Mouse (Mus musculus): ENCODE results near the gene Rnf26. TPM values are rescaled to one million over a fixed set of nuclear protein-coding genes. Genes with fewer than 3 reads are reported as not detected.
"Not testable (repeated sequence)": the region's sequence is repeated elsewhere in the genome, so short reads cannot be mapped to it uniquely, and the experiment has no call there.

Rnf26 gene
- polyA plus RNA-seq, 1 experiment from 2014 or later, result 13.3 TPM

DNA sequence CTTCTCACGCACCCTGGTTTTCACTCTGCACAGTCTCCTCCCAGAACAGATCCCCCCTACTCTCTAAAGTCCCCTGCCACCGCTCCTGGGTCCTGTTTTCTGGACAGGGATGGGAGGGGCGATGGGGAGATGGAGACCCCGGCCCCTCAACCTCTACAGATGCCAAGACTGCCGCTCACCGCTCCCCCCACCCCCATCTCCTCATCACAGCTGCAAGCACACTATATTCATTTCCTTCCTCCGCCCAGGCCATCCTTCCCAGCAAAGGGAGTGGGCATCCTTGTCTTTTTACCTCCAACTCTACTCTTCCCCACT is 17.9 kb upstream of the Rnf26 start:
- Histone ChIP-seq H3K27ac (no peak overlapping the region), H3K4me3 (ENCODE audit: inconsistent target) (no peak overlapping the region), H3K36me3 (ENCODE audit: inconsistent target) (no peaks in the 10 kb centered on the region), H3K79me2 (ENCODE audit: inconsistent target) (no peaks in the 10 kb centered on the region)
- WGBS (ENCODE audit: missing documents), result 39% methylated on average over 6 of the region's 7 CpGs

DNA sequence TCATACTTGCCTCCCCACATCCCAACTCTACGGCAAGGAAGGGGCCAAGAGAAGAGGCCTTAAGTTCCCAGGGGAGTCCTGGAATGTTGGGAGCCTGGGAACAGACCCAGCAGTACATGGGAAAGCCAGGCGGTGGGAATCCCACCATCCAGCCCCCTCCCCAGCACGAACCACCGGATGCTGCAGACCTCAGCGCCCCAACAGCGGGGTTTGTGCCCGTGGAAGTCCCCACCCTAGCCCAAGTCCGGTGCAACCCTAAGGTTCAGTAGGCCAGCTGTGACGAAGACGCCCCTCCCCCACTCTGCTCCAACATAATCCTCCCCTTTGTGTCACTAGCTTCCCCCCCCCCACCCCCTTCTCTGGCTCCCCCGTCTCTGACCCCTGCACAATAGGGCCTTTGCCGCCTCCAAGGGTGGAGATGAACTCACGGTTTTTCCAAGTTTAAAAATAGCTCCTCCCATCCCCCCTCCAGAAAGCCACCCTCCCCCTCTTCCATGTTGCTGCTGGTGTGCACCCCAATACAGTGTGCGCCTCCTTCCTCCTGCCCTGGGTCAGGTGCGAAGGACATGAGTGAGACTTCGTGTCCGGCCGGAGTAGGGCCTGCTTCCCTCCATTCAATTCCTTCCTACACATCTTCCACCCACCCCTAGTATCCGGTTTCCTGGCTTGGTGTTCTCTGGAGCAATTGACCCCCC is 17.4 kb upstream of the Rnf26 start:
- H3K36me3 ChIP-seq (ENCODE audit: inconsistent target), result no peaks in the 10 kb centered on the region
- no peak overlapping the region for H3K27ac ChIP-seq
- no peak overlapping the region for H3K4me3 ChIP-seq (ENCODE audit: inconsistent target)
- WGBS (ENCODE audit: missing documents), result 32% methylated on average over 16 of the region's 19 CpGs
- H3K79me2 ChIP-seq (ENCODE audit: inconsistent target), result no peaks in the 10 kb centered on the region

DNA sequence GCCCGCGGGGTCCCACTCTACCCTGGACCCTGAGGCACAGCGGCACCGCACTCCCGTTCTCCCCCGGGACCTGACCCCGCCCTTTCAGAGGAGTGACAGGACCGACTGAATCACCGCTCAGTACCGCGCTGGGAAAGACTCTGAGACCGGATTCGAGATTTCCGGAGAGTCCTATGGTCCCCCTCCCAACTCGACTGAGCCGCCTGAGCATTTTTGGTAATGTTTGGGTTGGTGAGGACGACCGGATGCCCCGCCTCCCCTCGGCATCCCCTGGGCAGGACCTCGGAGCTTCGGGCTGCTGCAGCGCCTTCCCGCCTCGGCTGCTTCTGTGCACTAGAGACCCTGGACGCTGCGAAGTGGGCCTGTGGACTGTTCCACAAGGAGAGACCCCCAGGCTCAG is 16.7 kb upstream of the Rnf26 start:
- 3% methylated on average over 27 of the region's 27 CpGs for WGBS (ENCODE audit: missing documents)

DNA sequence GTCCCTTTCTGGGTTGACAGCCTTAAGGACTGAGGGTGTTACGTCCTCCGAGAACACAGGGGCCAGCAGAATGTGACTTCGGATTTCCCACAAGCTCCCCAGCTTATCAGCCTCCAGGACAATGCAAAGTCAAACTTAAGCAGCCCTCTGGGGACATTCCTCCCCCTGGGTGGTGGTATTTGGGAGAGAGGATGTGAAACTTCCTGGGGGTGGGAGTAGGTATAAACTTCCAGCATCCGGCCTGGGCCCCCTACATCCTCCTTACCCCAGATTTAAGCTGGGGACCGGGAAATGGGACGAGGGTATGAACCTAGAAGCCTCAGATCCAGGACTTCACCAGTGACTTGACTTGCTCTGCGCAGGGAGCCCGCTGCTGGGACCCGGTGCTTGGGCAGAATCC is 16.3 kb upstream of the Rnf26 start:
- 25% methylated on average over 9 of the region's 9 CpGs for WGBS (ENCODE audit: missing documents)
- no peak overlapping the region; the same call in 1 of the 2 replicates for H3K4me3 ChIP-seq (ENCODE audit: inconsistent target)
- H3K27ac ChIP-seq, result no peak overlapping the region
- H3K36me3 ChIP-seq (ENCODE audit: inconsistent target), result no peaks in the 10 kb centered on the region
- no peaks in the 10 kb centered on the region for H3K79me2 ChIP-seq (ENCODE audit: inconsistent target)

More for the DNA sequence above, 16.7 kb upstream of the Rnf26 start:
- Histone ChIP-seq H3K79me2 (ENCODE audit: inconsistent target) (no peaks in the 10 kb centered on the region), H3K27ac (no peak overlapping the region), H3K36me3 (ENCODE audit: inconsistent target) (no peaks in the 10 kb centered on the region), H3K4me3 (ENCODE audit: inconsistent target) (no peak overlapping the region; the same call in 1 of the 2 replicates)

DNA sequence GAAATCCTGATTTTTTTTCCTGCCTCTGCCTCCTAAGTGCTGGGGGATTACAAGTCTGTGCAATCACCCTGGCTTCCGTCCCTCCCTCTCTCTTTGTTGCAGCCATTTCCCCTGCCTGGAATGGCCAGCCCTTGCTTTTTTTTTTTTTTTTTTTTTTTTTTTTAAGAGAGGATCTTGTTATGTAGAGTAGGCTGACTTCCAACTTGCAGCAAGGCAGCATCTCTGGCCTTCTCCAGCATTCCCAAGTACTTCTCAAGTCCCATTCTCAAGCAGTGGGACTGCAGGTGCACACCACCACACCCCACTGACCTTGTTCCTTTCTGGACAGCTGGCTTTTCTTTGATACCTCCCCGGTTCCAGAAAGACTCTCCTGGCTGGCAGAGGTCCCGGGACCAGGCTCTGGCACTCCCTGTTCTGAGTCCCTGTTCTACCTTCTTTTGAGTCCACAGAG is 14.1 kb upstream of the Rnf26 start:
- Histone ChIP-seq H3K27ac (no peak overlapping the region), H3K4me3 (ENCODE audit: inconsistent target) (no peak overlapping the region), H3K36me3 (ENCODE audit: inconsistent target) (no peaks in the 10 kb centered on the region), H3K79me2 (ENCODE audit: inconsistent target) (no peaks in the 10 kb centered on the region)
- 75% methylated on average over 3 of the region's 3 CpGs for WGBS (ENCODE audit: missing documents)

DNA sequence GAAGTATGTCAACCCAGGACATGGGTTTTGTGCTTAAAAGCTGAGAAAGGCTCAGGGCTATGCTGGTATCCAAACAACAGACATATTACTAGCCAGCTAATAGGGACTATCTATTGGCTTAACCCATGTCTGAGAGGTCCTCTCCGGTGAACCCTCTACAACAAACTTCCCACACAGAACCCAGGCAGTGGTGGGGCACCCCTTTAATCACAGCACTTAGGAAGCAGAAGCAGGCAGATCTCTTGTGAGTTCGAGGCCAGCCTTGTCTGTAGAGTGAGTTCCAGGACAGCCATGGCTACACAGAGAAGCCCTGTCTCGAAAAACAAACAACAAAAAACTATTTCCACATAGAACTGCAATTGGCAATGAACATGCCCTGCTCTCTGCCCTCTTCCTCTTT is 13.4 kb upstream of the Rnf26 start:
- no peaks in the 10 kb centered on the region for H3K36me3 ChIP-seq (ENCODE audit: inconsistent target)
- no peak overlapping the region for H3K27ac ChIP-seq
- H3K79me2 ChIP-seq (ENCODE audit: inconsistent target), result no peaks in the 10 kb centered on the region
- 57% methylated on average over 3 of the region's 3 CpGs for WGBS (ENCODE audit: missing documents)
- no peak overlapping the region for H3K4me3 ChIP-seq (ENCODE audit: inconsistent target)

DNA sequence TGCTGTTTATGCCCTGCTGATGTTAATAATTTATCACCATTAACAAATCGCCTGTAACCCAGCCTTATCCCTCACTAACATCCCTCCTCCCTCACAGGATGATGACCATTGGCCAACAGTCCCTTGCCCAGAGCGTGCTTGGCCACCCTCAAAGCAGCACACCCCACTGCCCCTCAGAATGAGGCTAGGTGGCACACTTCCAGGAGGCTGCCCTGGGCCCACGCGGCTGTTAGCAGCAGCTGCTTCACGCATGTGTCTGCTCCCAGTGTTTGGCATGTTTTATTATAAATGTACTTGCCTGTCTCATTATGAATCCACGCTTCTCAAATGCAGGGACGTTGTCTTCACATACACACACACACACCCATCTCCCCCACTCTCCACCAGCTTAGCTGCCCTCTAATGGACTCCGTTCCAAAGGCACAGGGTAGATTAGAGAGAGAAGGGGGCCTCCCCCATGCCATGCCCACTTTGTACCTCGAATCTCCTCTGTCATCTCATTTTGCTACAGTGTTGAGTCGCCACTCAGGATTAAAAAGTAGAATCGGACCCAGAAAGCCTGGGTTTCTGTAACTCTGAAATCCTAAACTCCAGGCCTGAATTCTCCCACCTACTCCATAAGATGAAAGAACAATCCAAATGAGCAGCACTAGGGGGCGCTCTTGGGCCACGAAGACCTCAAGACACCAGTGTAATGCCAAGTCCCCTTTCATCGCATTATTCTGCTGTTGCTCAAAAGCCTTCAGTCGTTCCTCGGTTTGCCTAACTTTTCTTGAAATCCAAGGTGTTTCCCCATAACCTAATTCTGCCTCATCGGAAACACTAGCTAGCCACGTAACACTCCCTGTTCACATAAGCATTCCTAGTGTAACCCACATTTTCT is 12.5 kb upstream of the Rnf26 start:
- Histone ChIP-seq H3K79me2 (ENCODE audit: inconsistent target) (no peaks in the 10 kb centered on the region), H3K36me3 (ENCODE audit: inconsistent target) (no peaks in the 10 kb centered on the region), H3K4me3 (ENCODE audit: inconsistent target) (no peak overlapping the region), H3K27ac (no peak overlapping the region)
- WGBS (ENCODE audit: missing documents), result 44% methylated on average over 18 of the region's 18 CpGs

DNA sequence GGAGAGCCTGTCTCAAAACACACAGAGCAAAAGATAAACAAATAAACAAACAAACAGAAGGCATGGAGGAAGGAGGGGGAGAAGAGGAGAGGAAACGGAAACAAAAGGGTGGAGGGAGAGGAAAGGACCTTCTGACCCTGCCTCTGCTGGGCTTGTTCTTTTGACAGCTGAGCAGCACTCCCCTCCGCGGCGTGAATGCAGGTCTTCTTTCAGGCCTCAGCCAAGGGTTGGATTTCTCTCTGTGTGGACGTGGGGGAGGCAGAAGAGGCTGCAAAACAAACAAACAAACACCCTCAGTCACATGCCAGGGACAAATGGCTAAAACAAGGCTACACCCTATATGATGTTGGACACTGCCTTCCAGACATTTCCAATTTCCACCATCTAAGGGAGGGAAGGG is 11.7 kb upstream of the Rnf26 start:
- 84% methylated on average over 5 of the region's 5 CpGs for WGBS (ENCODE audit: missing documents)
- H3K79me2 ChIP-seq (ENCODE audit: inconsistent target), result no peaks in the 10 kb centered on the region
- no peak overlapping the region for H3K4me3 ChIP-seq (ENCODE audit: inconsistent target)
- H3K36me3 ChIP-seq (ENCODE audit: inconsistent target), result no peaks in the 10 kb centered on the region
- no peak overlapping the region for H3K27ac ChIP-seq

DNA sequence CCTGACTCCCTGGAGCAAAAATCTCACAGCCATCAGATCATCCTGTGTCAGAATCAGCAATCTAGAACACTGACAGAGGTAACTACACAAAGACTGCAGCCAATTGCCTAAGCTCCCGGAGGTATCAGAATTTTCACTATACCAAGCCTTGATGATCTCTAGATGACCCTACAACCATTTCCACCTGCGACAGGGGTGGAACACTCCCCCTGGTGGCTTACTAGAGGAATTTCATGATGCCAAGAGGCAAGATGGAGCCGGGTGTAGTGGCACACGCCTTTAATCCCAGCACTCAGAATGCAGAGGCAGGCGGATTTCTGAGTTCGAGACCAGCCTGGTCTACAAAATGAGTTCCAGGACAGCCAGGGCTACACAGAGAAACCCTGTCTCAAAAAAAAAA is 11.0 kb upstream of the Rnf26 start:
- no peak overlapping the region for H3K27ac ChIP-seq
- no peaks in the 10 kb centered on the region for H3K36me3 ChIP-seq (ENCODE audit: inconsistent target)
- WGBS (ENCODE audit: missing documents), result 67% methylated on average over 6 of the region's 6 CpGs

DNA sequence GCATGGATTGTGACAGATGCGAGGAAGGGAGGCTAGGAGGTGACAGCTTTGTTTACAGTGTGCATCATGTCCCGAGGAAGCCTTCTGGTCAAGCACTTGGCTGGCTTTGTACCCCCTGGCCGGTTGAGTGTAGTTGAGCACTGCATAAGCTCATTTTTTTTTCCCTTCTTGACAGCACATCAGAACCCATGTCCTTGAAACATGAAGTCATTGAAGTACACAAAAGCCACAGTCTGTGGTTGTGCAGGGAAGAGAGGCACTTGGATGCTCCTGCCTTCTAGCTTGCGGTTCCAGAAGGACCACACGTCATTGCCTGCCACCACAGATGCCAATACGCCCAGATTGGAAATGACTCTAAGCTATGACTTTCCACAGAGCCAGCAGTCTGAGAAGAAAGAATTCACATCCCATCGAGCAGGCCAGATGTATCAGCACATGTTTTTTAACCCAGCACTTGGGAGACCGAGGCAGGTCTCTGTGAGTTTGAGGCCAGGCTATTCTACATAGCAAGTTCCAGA is 6.7 kb upstream of the Rnf26 start:
- Histone ChIP-seq H3K27ac (no peak overlapping the region), H3K79me2 (ENCODE audit: inconsistent target) (no peaks in the 10 kb centered on the region), H3K4me3 (ENCODE audit: inconsistent target) (no peak overlapping the region), H3K36me3 (ENCODE audit: inconsistent target) (no peaks in the 10 kb centered on the region)
- 90% methylated on average over 7 of the region's 8 CpGs for WGBS (ENCODE audit: missing documents)

More for the DNA sequence above, 11.0 kb upstream of the Rnf26 start:
- Histone ChIP-seq H3K79me2 (ENCODE audit: inconsistent target) (no peaks in the 10 kb centered on the region), H3K4me3 (ENCODE audit: inconsistent target) (no peak overlapping the region)

DNA sequence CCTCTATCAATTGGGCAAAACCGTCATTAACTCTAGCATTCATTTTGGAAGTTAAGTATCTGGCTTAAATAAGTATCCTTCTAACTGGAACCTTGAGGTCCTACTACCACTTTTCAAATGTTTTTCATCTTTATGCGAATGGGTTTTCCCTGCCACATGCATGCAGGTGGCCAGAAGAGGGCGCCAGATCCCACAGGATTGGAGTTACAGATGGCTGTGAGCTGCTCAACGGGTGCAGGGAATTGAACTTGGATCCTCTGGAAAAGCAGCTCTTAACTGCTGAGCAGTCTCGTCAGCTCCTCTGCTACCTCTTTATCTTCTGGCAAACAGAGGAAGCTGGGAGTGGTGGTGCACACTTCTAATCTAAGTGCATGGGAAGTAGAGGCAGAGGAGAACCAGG is 5.7 kb upstream of the Rnf26 start:
- Histone ChIP-seq H3K79me2 (ENCODE audit: inconsistent target) (no peaks in the 10 kb centered on the region), H3K36me3 (ENCODE audit: inconsistent target) (no peaks in the 10 kb centered on the region), H3K4me3 (ENCODE audit: inconsistent target) (no peak overlapping the region), H3K27ac (no peak overlapping the region)
- WGBS (ENCODE audit: missing documents), result 67% methylated on average over 5 of the region's 5 CpGs

DNA sequence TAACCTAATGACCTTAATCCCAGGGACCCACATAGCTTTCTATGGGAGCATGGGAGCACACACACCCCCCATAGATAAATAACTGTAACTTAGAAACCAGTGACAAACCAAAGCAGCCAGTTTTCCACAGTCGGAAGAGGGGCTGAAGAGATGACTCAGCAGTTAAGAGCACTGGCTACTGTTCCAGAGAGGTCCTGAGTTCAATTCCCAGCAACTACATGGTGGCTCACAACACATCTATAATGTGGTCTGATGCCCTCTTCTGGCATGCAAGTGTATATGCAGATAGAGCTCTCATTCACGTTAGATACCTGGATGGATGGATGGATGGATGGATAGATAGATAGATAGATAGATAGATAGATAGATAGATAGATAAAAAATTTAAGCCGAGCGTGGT is 2.9 kb upstream of the Rnf26 start:
- H3K79me2 ChIP-seq (ENCODE audit: inconsistent target), result peaks cover 7% of the 10 kb centered on the region; the same call in 1 of the 2 replicates
- H3K27ac ChIP-seq, result no peak overlapping the region
- no peak overlapping the region for H3K4me3 ChIP-seq (ENCODE audit: inconsistent target)
- H3K36me3 ChIP-seq (ENCODE audit: inconsistent target), result no peaks in the 10 kb centered on the region
- WGBS (ENCODE audit: missing documents), result 94% methylated on average over 2 of the region's 4 CpGs

DNA sequence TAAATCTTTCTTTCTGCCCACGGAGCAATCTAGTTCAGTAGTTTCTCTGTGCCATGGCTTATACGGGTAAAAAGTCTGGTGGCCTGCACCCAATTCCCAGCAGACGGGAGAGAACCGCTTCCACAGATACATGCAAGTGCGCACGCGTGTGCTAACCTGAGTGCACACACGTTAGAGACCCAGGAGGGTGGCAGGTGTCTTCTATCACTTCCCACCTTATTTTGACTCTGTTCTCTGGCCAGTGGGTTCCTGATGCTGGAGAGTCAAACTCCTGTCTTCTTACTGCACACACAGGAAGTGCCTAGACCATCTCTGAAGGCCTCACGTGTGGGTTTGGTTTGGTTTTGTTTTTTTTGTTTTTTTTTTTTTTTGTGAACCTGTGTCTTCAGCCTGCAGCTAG is 2.3 kb upstream of the Rnf26 start:
- 85% methylated on average over 9 of the region's 9 CpGs for WGBS (ENCODE audit: missing documents)
- Histone ChIP-seq H3K4me3 (ENCODE audit: inconsistent target) (no peak overlapping the region), H3K36me3 (ENCODE audit: inconsistent target) (no peaks in the 10 kb centered on the region), H3K79me2 (ENCODE audit: inconsistent target) (peaks cover 8% of the 10 kb centered on the region; the same call in 1 of the 2 replicates), H3K27ac (no peak overlapping the region)

DNA sequence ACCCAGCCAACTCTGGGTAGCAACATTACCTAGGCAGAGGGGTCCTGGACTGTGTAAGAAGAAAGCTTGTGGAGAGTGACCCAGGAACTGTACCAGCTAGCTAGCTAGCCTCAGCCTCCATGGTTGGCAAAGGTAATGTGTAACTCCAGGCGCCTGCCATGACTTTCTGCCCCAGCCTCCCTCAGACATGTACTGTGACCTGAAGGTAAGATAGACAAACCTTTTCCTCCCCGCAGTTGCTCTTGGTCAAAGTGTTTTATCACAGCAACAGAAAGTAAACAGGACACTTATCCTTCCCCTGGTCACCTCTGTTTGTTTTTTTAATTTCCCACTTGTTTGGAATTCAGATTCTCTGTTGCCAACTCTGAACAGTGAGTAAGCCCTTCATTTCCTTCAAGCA is 1.1 kb upstream of the Rnf26 start:
- WGBS (ENCODE audit: missing documents), result 97% methylated on average over 2 of the region's 2 CpGs
- Histone ChIP-seq H3K79me2 (ENCODE audit: inconsistent target) (peaks cover 20% of the 10 kb centered on the region), H3K36me3 (ENCODE audit: inconsistent target) (no peaks in the 10 kb centered on the region), H3K27ac (no peak overlapping the region), H3K4me3 (ENCODE audit: inconsistent target) (no peak overlapping the region)

DNA sequence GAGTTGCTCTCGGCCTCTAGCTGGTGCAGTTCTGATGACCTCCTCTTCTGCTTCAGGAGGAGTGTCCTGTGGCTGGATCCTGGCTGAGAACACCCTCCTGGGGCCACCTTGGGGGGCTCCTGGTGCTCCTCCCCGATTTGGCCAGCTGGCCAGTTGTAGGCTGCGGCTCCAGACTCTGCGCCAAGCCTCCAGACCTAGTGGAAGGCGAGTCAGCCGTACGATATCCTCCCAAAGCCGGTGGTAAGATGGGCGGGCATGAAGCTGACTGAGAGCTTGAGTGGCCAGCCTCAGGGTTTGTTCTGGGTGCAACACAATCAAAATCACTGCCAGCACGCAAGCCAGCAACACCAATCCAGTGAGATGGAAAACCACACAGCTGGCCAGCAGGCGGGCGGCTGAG is 1.4 kb downstream of the Rnf26 start:
- 82% methylated on average over 4 of the region's 12 CpGs for WGBS (ENCODE audit: missing documents)
- not testable (repeated sequence) for H3K4me3 ChIP-seq (ENCODE audit: inconsistent target); H3K36me3 ChIP-seq (ENCODE audit: inconsistent target); H3K27ac ChIP-seq
- peaks cover 45% of the 10 kb centered on the region for H3K79me2 ChIP-seq (ENCODE audit: inconsistent target)

Data from macrophage (primary cell).